Mouse (Mus musculus) olfactory bulb, adult 2 months (tissue): Measurements from ENCODE around the gene Spon2. TPM values are rescaled to one million over a fixed set of nuclear protein-coding genes. Genes with fewer than 3 reads are reported as not detected.
A peak's percentile ranks its signal among the peaks of the same experiment; 100 is the strongest.

Experiments
- H3K27ac ChIP-seq: fragments of 200-500 bp; 2 replicates; pipeline ENCODE4 v1.5.1; 2012; ENCODE audit warnings: low read depth, low read length; ENCODE audit not compliant: insufficient read depth
- H3K4me1 ChIP-seq: fragments of 200-500 bp; 2 replicates; pipeline ENCODE4 v1.6.1; 2012; ENCODE audit warnings: low read length; ENCODE audit not compliant: control insufficient read depth, insufficient read depth
- H3K4me3 ChIP-seq: fragments of 200-500 bp; 2 replicates; pipeline ENCODE4 v1.5.1; 2012; ENCODE audit warnings: mild to moderate bottlenecking, low read depth, low read length, moderate library complexity; ENCODE audit not compliant: insufficient read depth
- CTCF ChIP-seq: fragments of 200-500 bp; IDR thresholded peaks from 2 replicates; pipeline ENCODE4 v1.5.1; 2012; ENCODE audit warnings: low read depth, mild to moderate bottlenecking, low read length, moderate library complexity; ENCODE audit not compliant: insufficient read depth
- POLR2A ChIP-seq: fragments of 200-500 bp; IDR thresholded peaks from 2 replicates; pipeline ENCODE4 v1.6.1; 2012; ENCODE audit warnings: mild to moderate bottlenecking, low read depth, low read length, moderate library complexity; ENCODE audit not compliant: insufficient read depth
- WGBS: fragments of 180-500 bp; shearing (Covaris S2); methylation state at CpG from one replicate; pipeline ENCODE4 v1.1.7; 2018; 5-methylcytosine and 5-hydroxymethylcytosine counted together
- polyA plus RNA-seq: library from polyadenylated mRNA; stranded (reverse); fragments of >200 nt; gene quantifications from 2 replicates; pipeline ENCODE4 v1.2.4, GENCODE M21; 2012; ENCODE audit warnings: low replicate concordance; ENCODE audit not compliant: missing spikeins, insufficient read depth, insufficient read length

Spon2 gene
- polyA plus RNA-seq, 1 experiment: not detected

DNA sequence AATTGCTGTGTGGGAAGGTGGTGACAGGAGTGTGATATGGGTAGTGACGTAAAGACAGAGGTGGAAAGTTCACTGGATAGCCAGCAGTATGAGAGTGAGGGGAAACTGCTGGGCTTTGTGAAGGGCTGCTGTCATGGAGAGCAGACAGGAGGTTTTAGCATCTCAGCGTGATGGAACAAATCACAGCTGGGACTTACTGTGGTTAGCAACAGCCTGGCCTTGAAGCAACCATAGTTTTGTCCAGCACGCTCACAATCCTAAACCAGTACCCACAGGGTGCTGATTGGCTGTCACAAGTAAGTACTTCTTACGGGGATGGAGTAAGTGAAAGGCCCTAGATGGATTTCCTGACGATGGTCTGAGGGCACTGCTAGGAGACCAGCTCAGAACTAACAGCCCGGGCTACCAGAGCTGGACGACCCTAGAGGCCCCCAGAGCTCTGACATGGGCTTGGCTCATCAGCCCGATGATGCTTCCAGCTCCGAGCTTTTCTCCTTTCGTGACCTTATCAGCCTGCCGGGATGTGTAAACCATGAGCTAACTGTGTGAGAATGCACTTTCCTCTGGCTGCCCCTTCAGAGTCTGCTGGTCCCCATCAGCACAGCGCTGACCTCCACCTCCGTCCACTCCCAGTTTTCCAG lies 16.3 kb upstream of the Spon2 start:
- Histone ChIP-seq H3K4me1 (peaks cover 10% of the 10 kb centered on the region), H3K27ac (no peak overlapping the region), H3K4me3 (no peak overlapping the region)
- TF ChIP-seq POLR2A: no peak
- TF ChIP-seq CTCF: no peak
- WGBS: 66% methylated on average over 13 of the region's 13 CpGs

DNA sequence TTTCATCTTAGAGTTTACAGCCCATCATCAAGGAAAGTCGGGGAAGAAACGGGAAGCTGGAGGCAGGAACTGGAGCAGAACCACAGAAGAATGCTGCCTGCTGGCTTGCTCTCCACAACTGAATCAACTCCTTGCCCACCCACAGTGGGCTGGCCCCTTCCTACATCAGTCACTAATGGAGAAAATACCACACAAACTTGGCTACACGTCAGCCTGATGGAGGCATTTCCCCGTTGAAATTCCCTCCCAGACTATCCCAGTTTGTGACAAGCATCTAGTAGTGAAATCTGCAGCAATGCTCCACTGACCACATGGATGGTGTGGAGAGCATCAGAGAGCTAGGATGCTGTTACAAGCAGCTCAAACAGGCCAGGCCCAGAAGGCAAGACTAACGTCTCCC lies 14.5 kb upstream of the Spon2 start:
- no peak overlapping the region for H3K4me3 ChIP-seq
- no peak overlapping the region for H3K27ac ChIP-seq
- peaks cover 14% of the 10 kb centered on the region; the same call in 1 of the 2 replicates for H3K4me1 ChIP-seq
- 78% methylated on average over 5 of the region's 5 CpGs for WGBS
- TF ChIP-seq CTCF: no peak
- no peak for TF ChIP-seq POLR2A

DNA sequence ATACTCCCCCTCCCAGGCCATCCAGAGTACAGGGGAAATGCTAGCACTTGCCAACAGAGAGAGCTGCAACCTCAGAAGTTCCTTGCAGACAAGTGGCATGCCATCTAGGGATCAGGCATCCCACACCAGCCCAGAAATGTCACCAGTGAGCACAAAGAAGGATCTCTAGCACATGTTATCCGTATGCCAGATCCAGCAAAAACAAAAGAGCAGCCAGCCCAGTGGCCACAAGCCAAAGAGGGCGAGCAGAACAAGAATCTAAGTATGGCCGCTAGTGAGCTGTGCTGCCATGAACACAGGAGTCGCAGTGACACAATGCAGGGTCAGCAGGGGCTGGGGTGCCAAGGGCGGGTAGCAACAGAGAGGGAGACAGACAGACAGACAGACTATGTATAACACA lies 12.0 kb upstream of the Spon2 start:
- WGBS: 47% methylated on average over 5 of the region's 5 CpGs
- no peak overlapping the region for H3K27ac ChIP-seq
- H3K4me3 ChIP-seq: no peak overlapping the region
- TF ChIP-seq POLR2A: no peak
- no peak for TF ChIP-seq CTCF
- H3K4me1 ChIP-seq: peaks cover 14% of the 10 kb centered on the region; the same call in 1 of the 2 replicates

DNA sequence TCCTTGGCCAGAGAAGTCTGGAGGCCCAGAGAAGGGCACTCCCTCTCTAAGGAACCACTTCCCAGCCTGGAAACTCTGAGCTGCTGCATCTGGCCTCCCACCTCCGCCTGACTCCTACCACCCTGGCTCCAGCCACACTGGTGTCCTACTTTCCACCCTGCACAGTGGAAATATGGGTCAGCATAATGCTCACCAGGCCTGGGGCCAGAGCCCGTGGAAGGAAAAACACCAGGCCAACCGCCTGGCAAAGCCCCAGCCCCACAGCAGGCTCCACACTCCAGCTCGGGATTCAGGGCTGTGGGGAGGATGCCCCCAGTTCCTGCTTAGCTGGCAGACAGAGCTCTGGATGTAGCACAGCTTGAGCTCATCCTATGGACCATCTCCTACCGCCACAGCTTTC lies 10.2 kb upstream of the Spon2 start:
- peak overlapping the region; percentile 34; the same call in 1 of the 2 replicates for H3K27ac ChIP-seq
- H3K4me1 ChIP-seq: peaks cover 14% of the 10 kb centered on the region; the same call in 1 of the 2 replicates
- 46% methylated on average over 5 of the region's 5 CpGs for WGBS
- no peak overlapping the region for H3K4me3 ChIP-seq
- TF ChIP-seq POLR2A (no peak), CTCF (no peak)

DNA sequence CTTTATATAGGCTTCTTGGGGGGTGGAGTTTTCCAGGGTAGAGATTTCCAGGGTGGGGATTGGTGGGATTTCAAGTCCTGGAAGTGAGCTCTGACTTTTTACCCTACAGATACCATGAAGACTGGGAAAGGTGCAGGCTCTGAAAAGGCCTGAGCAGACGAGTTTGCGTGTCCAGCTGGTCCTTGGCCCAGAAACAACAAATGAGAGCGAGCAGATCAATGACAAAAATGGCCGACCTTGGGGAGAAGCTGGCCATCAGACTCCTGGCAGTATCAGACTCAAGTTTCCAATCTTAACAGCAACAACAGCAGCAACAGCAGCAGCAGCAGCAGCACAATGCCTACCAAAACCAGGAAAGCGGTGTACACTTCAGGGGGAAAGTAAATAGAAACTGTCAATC lies 7.4 kb upstream of the Spon2 start:
- 88% methylated on average over 5 of the region's 5 CpGs for WGBS
- Histone ChIP-seq H3K27ac (no peak overlapping the region), H3K4me1 (peaks cover 19% of the 10 kb centered on the region), H3K4me3 (no peak overlapping the region)
- TF ChIP-seq POLR2A (no peak), CTCF (no peak)

DNA sequence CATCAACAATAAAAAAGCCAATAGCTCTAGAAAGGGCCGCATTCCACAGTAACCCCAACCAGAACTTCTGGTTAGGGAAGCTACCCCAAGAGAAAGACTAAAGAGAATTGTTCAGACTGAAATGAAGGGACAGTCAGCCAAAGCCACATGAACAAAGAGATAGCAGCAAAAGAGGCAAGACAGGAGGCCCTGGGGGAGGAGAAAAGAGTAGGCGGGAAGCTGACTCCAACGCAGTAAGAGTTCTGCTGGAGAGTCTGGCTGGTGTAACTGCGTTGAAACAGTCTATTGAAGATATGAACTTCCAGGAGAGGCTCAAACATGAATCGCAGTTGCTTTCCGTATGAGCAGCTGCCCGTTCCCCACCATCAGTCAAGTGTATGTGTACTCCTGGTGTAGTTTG lies 6.2 kb upstream of the Spon2 start:
- Histone ChIP-seq H3K4me3 (no peak overlapping the region), H3K4me1 (peaks cover 26% of the 10 kb centered on the region), H3K27ac (no peak overlapping the region)
- 82% methylated on average over 7 of the region's 7 CpGs for WGBS
- TF ChIP-seq POLR2A (no peak), CTCF (no peak)

DNA sequence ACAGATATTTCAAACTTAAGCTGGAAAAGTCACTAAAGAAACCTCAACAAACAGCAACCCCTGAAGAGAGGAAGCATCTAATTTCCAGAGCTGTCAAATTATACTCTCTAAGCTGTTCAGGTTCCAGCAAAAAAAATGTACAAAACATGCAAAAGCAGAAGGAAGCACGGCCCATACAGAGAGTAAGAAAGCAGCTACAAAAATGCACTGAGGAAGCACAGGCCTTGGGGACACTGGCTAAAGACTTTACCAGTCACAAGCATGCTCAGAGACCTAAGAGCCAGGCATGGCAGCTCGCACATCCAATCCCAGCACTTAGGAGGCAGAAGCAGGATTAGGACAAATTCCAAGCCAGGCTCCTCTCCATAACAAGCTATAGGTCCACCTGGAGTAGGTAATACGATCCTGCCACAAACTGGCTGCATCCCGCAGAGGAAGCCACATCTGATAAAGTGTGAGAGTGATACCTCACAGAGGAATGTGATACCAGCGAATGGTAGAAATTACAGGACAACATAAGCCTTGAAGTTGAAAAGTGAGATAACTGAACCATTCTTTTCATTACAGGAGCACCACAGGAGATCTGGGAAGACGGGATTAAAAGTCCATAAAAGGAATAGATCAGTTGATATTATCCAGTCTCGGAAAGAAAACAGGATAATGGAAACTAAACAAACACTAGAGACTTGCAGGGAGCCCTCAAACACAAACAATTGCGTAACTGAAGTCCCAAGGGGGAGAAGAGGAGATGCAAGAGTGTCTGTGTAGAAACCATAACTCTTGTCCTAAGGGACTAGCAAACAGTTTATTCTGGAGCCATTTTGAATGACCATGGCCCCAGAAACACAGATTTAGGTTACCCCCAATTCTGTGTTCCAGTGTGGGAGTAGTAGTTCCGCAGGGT lies 4.8 kb upstream of the Spon2 start:
- 80% methylated on average over 9 of the region's 9 CpGs for WGBS
- H3K27ac ChIP-seq: no peak overlapping the region
- TF ChIP-seq CTCF (no peak), POLR2A (no peak)
- H3K4me3 ChIP-seq: no peak overlapping the region
- peaks cover 23% of the 10 kb centered on the region for H3K4me1 ChIP-seq

DNA sequence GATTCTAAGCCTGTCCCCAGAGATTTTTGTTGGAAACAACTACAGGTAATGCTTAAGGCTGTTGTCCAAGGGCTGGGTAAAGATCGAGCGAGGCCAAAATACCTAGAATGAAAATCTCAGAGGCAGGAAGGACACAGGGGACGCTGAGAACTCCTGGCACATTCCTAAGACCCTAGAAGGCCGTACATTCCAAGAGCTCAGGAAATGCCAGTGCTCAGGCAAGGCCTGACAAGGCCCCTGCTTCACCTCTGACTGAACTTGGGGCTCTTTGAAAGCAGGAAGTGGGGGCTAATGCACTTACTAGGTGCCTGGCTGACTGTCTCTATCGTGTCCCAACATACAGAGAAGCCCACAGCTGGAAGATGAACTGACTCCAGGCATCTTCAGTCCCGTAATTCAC lies 4.1 kb upstream of the Spon2 start:
- H3K27ac ChIP-seq: no peak overlapping the region
- no peak overlapping the region for H3K4me3 ChIP-seq
- WGBS: 89% methylated on average over 6 of the region's 6 CpGs
- TF ChIP-seq POLR2A (no peak), CTCF (no peak)
- H3K4me1 ChIP-seq: peaks cover 29% of the 10 kb centered on the region
